Mouse (Mus musculus): ENCODE measurements at regions not wholly inside any gene's neighbourhood (a gene's known extent, or its start where the extent isn't known, plus 50 kb on each side); places are given as distances from the start of the nearest gene placed in this dataset.

- no peak overlapping the region for H3K27ac ChIP-seq (replicated peaks; ENCODE audit: low read depth, low read length)
- no peak overlapping the region for H3K4me3 ChIP-seq (ENCODE audit: insufficient read depth, low read depth, low read length)
- H3K4me1 ChIP-seq (ENCODE audit: control insufficient read depth, insufficient read depth, insufficient read length, low read length), result no peaks in the 10 kb centered on the region
These were observed 52.2 kb upstream of the Otud4 start for GRCm38 (mm10) chr8:79587258-79587657.

- H3K27ac ChIP-seq (replicated peaks; ENCODE audit: low read depth, low read length), result no peak overlapping the region
- no peak overlapping the region for H3K4me3 ChIP-seq (ENCODE audit: insufficient read depth, low read depth, low read length)
- H3K4me1 ChIP-seq (ENCODE audit: control insufficient read depth, insufficient read depth, insufficient read length, low read length), result no peaks in the 10 kb centered on the region
These were observed 54.5 kb upstream of the Otud4 start for GRCm38 (mm10) chr8:79584966-79585365.

GRCm38 (mm10) chr8:79583326-79583725 lies 56.1 kb upstream of the Otud4 start:
- no peak overlapping the region for H3K4me3 ChIP-seq (ENCODE audit: insufficient read depth, low read depth, low read length)
- H3K27ac ChIP-seq (replicated peaks; ENCODE audit: low read depth, low read length), result no peak overlapping the region
- H3K4me1 ChIP-seq (ENCODE audit: control insufficient read depth, insufficient read depth, insufficient read length, low read length), result no peaks in the 10 kb centered on the region

- H3K4me3 ChIP-seq (ENCODE audit: insufficient read depth, low read depth, low read length), result no peak overlapping the region
- no peak overlapping the region for H3K27ac ChIP-seq (replicated peaks; ENCODE audit: low read depth, low read length)
- H3K4me1 ChIP-seq (ENCODE audit: control insufficient read depth, insufficient read depth, insufficient read length, low read length), result no peaks in the 10 kb centered on the region
These were observed 57.2 kb upstream of the Otud4 start for GRCm38 (mm10) chr8:79582195-79582594.

- H3K4me1 ChIP-seq (ENCODE audit: control insufficient read depth, insufficient read depth, insufficient read length, low read length), result no peaks in the 10 kb centered on the region
- no peak overlapping the region for H3K27ac ChIP-seq (replicated peaks; ENCODE audit: low read depth, low read length)
- H3K4me3 ChIP-seq (ENCODE audit: insufficient read depth, low read depth, low read length), result no peak overlapping the region
These were observed 63.3 kb upstream of the Otud4 start for GRCm38 (mm10) chr8:79576086-79576485.

GRCm38 (mm10) chr8:79575175-79575734 lies 64.2 kb upstream of the Otud4 start:
- Histone ChIP-seq H3K4me3 (ENCODE audit: insufficient read depth, low read depth, low read length) (no peak overlapping the region), H3K27ac (replicated peaks; ENCODE audit: low read depth, low read length) (no peak overlapping the region), H3K4me1 (ENCODE audit: control insufficient read depth, insufficient read depth, insufficient read length, low read length) (no peaks in the 10 kb centered on the region)

- Histone ChIP-seq H3K4me1 (ENCODE audit: control insufficient read depth, insufficient read depth, insufficient read length, low read length) (no peaks in the 10 kb centered on the region), H3K4me3 (ENCODE audit: insufficient read depth, low read depth, low read length) (no peak overlapping the region), H3K27ac (replicated peaks; ENCODE audit: low read depth, low read length) (no peak overlapping the region)
These were observed 65.9 kb upstream of the Otud4 start for GRCm38 (mm10) chr8:79573491-79573890.

- Histone ChIP-seq H3K4me3 (ENCODE audit: insufficient read depth, low read depth, low read length) (no peak overlapping the region), H3K4me1 (ENCODE audit: control insufficient read depth, insufficient read depth, insufficient read length, low read length) (no peaks in the 10 kb centered on the region), H3K27ac (replicated peaks; ENCODE audit: low read depth, low read length) (no peak overlapping the region)
These were observed 66.9 kb upstream of the Otud4 start for GRCm38 (mm10) chr8:79572526-79572925.

GRCm38 (mm10) chr8:79563101-79563500 lies 76.3 kb upstream of the Otud4 start:
- Histone ChIP-seq H3K4me3 (ENCODE audit: insufficient read depth, low read depth, low read length) (no peak overlapping the region), H3K4me1 (ENCODE audit: control insufficient read depth, insufficient read depth, insufficient read length, low read length) (peaks cover 2% of the 10 kb centered on the region; the same call in 1 of the 2 replicates), H3K27ac (replicated peaks; ENCODE audit: low read depth, low read length) (no peak overlapping the region)

GRCm38 (mm10) chr8:79562669-79563068 lies 76.7 kb upstream of the Otud4 start:
- Histone ChIP-seq H3K4me3 (ENCODE audit: insufficient read depth, low read depth, low read length) (no peak overlapping the region), H3K4me1 (ENCODE audit: control insufficient read depth, insufficient read depth, insufficient read length, low read length) (peaks cover 2% of the 10 kb centered on the region; the same call in 1 of the 2 replicates), H3K27ac (replicated peaks; ENCODE audit: low read depth, low read length) (no peak overlapping the region)

GRCm38 (mm10) chr8:79562071-79562581 lies 77.3 kb upstream of the Otud4 start:
- peaks cover 2% of the 10 kb centered on the region; the same call in 1 of the 2 replicates for H3K4me1 ChIP-seq (ENCODE audit: control insufficient read depth, insufficient read depth, insufficient read length, low read length)
- peak overlapping the region; percentile 77 for H3K27ac ChIP-seq (replicated peaks; ENCODE audit: low read depth, low read length)
- H3K4me3 ChIP-seq (ENCODE audit: insufficient read depth, low read depth, low read length), result peak overlapping the region; percentile 17

- H3K4me1 ChIP-seq (ENCODE audit: control insufficient read depth, insufficient read depth, insufficient read length, low read length), result peaks cover 2% of the 10 kb centered on the region; the same call in 1 of the 2 replicates
- peak overlapping the region; percentile 17 for H3K4me3 ChIP-seq (ENCODE audit: insufficient read depth, low read depth, low read length)
- peak overlapping the region; percentile 77 for H3K27ac ChIP-seq (replicated peaks; ENCODE audit: low read depth, low read length)
These were observed 78.0 kb upstream of the Otud4 start for GRCm38 (mm10) chr8:79561269-79562063.

GRCm38 (mm10) chr8:79559516-79559915 lies 79.9 kb upstream of the Otud4 start:
- peaks cover 2% of the 10 kb centered on the region; the same call in 1 of the 2 replicates for H3K4me1 ChIP-seq (ENCODE audit: control insufficient read depth, insufficient read depth, insufficient read length, low read length)
- H3K4me3 ChIP-seq (ENCODE audit: insufficient read depth, low read depth, low read length), result no peak overlapping the region
- no peak overlapping the region for H3K27ac ChIP-seq (replicated peaks; ENCODE audit: low read depth, low read length)

- Histone ChIP-seq H3K4me1 (ENCODE audit: control insufficient read depth, insufficient read depth, insufficient read length, low read length) (no peaks in the 10 kb centered on the region), H3K27ac (replicated peaks; ENCODE audit: low read depth, low read length) (no peak overlapping the region), H3K4me3 (ENCODE audit: insufficient read depth, low read depth, low read length) (no peak overlapping the region)
These were observed 85.1 kb upstream of the Otud4 start for GRCm38 (mm10) chr8:79554311-79554710.

GRCm38 (mm10) chr8:79550151-79550550 lies 89.3 kb upstream of the Otud4 start:
- no peak overlapping the region for H3K4me3 ChIP-seq (ENCODE audit: insufficient read depth, low read depth, low read length)
- H3K27ac ChIP-seq (replicated peaks; ENCODE audit: low read depth, low read length), result no peak overlapping the region
- no peaks in the 10 kb centered on the region for H3K4me1 ChIP-seq (ENCODE audit: control insufficient read depth, insufficient read depth, insufficient read length, low read length)

- no peaks in the 10 kb centered on the region for H3K4me1 ChIP-seq (ENCODE audit: control insufficient read depth, insufficient read depth, insufficient read length, low read length)
- no peak overlapping the region for H3K27ac ChIP-seq (replicated peaks; ENCODE audit: low read depth, low read length)
- no peak overlapping the region for H3K4me3 ChIP-seq (ENCODE audit: insufficient read depth, low read depth, low read length)
These were observed 91.3 kb upstream of the Otud4 start for GRCm38 (mm10) chr8:79548156-79548555.

All from brown adipose tissue, adult 24 weeks (tissue).